Mouse (Mus musculus) stomach, postnatal 0 days (tissue): ENCODE measurements around the gene Midn. TPM values are rescaled to one million over a fixed set of nuclear protein-coding genes. Genes with fewer than 3 reads are reported as not detected.

Source experiments
- ATAC-seq: fragments of 200-750 bp; cut with Nextera tagmentation; 2 replicates; pipeline ENCODE4 v1.8.0; 2017; ENCODE audit not compliant: low FRiP score, low TSS enrichment
- DNase-seq: peaks from one replicate; pipeline ENCODE4 v3.0.0-alpha.2; 2016; ENCODE audit warnings: low spot score
- H3K27ac ChIP-seq: fragments of 300-500 bp; sonication (generic); replicated peaks from 2 replicates; pipeline ENCODE4 v1.5.1; 2014; ENCODE audit warnings: mild to moderate bottlenecking, control low read depth
- H3K27me3 ChIP-seq: fragments of 300-500 bp; sonication (generic); 2 replicates; pipeline ENCODE4 v1.6.1; 2014; ENCODE audit warnings: low read length; ENCODE audit not compliant: control insufficient read depth, insufficient read depth
- H3K36me3 ChIP-seq: fragments of 300-500 bp; sonication (generic); 2 replicates; pipeline ENCODE4 v1.6.1; 2014; ENCODE audit warnings: low read length, mixed read lengths; ENCODE audit not compliant: control insufficient read depth, insufficient read depth
- H3K4me1 ChIP-seq: fragments of 300-500 bp; sonication (generic); replicated peaks from 2 replicates; pipeline ENCODE4 v1.6.1; 2014; ENCODE audit warnings: antibody characterized with exemption; ENCODE audit not compliant: control insufficient read depth, insufficient read depth
- H3K4me2 ChIP-seq: fragments of 300-500 bp; sonication (generic); replicated peaks from 2 replicates; pipeline ENCODE4 v1.6.1; 2014; ENCODE audit warnings: low read depth, mild to moderate bottlenecking, control low read depth, moderate library complexity
- H3K4me3 ChIP-seq: fragments of 300-500 bp; sonication (generic); 2 replicates; pipeline ENCODE4 v1.5.1; 2014; ENCODE audit warnings: low read depth, low read length, control low read depth
- H3K9ac ChIP-seq: fragments of 300-500 bp; sonication (generic); 2 replicates; pipeline ENCODE4 v1.6.1; 2014; ENCODE audit warnings: mild to moderate bottlenecking, low read length, control low read depth, mixed read lengths
- H3K9me3 ChIP-seq: fragments of 300-500 bp; sonication (generic); 2 replicates; pipeline ENCODE4 v1.6.1; 2016; ENCODE audit warnings: low read length; ENCODE audit not compliant: control insufficient read depth
- CTCF ChIP-seq: IDR thresholded peaks from 2 replicates; pipeline ENCODE4 v1.5.1; 2016; ENCODE audit warnings: antibody characterized with exemption, low read depth, mild to moderate bottlenecking, moderate library complexity
- EP300 ChIP-seq: optimal IDR thresholded peaks from 2 replicates; pipeline ENCODE3; 2016; ENCODE audit warnings: antibody characterized with exemption
- WGBS: fragments of 180-500 bp; shearing (Covaris S2); extraction: QIAGEN DNeasy Blood & Tissue Kit; methylation state at CpG from one replicate; pipeline ENCODE4 v1.1.7; 2014; 5-methylcytosine and 5-hydroxymethylcytosine counted together
- polyA plus RNA-seq: library from polyadenylated mRNA; unstranded; fragments of >200 nt; fragmentation: Nextera tagmentation; extraction: Ambion mirVana; gene quantifications from 2 replicates; pipeline ENCODE4 v1.2.1, GENCODE M21; 2015

Midn gene
- polyA plus RNA-seq, 1 experiment from 2014 or later: 9.6 TPM

GRCm38 (mm10) chr10:80147146-80147718, 840 bp upstream of the Midn start:
- Histone ChIP-seq H3K9ac (peak overlapping the region; percentile 41; the same call in 1 of the 2 replicates), H3K4me1 (peaks cover 12% of the 10 kb centered on the region; the same call in 1 of the 2 replicates)

DNA sequence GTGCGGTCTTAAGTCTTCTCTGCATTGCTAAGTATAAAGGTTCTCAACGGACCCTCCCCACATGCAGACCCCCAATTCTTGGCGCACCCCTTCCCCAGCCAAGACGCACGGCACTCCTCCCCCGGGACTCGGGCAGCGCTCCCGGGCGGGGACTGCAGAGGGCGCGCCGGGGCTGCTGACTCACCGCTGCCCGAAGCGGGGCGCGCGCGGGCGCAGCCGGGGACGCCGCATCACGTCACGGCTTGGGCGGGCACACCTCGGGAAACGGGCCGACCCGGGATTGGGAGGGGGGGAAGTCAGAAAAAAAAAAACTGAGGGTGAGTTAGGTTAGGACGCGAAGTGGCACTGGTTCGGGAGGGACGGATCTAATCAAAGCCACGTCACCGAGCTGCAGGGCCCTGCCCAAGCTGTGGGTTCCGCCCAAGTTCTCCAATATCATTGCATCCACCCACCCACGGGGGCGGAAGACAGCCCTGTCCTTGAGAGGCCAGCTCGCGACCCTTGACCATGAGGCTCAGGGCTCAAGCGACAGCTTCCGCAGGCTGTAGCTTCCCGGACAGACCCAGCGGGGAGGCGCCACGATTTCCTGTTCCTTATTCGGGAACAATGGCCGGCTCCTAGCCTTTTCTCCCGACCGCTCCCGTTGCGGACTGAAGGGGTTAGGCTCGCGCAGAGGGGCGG, 678 bp downstream of the Midn start:
- TF ChIP-seq CTCF: peak; percentile 68
- peak; percentile 14 for TF ChIP-seq EP300
- H3K36me3 ChIP-seq: peaks cover 12% of the 10 kb centered on the region
- H3K4me1 ChIP-seq: peaks cover 22% of the 10 kb centered on the region
- H3K27ac ChIP-seq: peak overlapping the region; percentile 99
- H3K4me2 ChIP-seq: peak overlapping the region; percentile 64
- H3K9ac ChIP-seq: peak overlapping the region; percentile 83
- H3K9me3 ChIP-seq: no peaks in the 10 kb centered on the region
- peak overlapping the region; percentile 93 for H3K4me3 ChIP-seq
- peak; percentile 97 for DNase-seq
- ATAC-seq: peak; percentile 63
- H3K27me3 ChIP-seq: no peaks in the 10 kb centered on the region
- under 1% methylated on average over 50 of the region's 57 CpGs for WGBS

More at GRCm38 (mm10) chr10:80147146-80147718, 840 bp upstream of the Midn start:
- Histone ChIP-seq H3K9me3 (no peaks in the 10 kb centered on the region), H3K36me3 (peaks cover 10% of the 10 kb centered on the region; the same call in 1 of the 2 replicates), H3K4me2 (peak overlapping the region; percentile 64), H3K27ac (peak overlapping the region; percentile 99), H3K4me3 (peak overlapping the region; percentile 93; the same call in 1 of the 2 replicates), H3K27me3 (no peaks in the 10 kb centered on the region)
- ATAC-seq: no peak
- WGBS: 51% methylated on average over 5 of the region's 5 CpGs
- DNase-seq: no peak
- TF ChIP-seq CTCF (no peak), EP300 (no peak)

- no peaks in the 10 kb centered on the region for H3K27me3 ChIP-seq
- peak overlapping the region; percentile 93 for H3K4me3 ChIP-seq
- H3K4me2 ChIP-seq: peak overlapping the region; percentile 92
- peaks cover 16% of the 10 kb centered on the region for H3K36me3 ChIP-seq
- H3K4me1 ChIP-seq: peaks cover 22% of the 10 kb centered on the region
- no peak for TF ChIP-seq EP300
- TF ChIP-seq CTCF: no peak
- WGBS: under 1% methylated on average over 70 of the region's 88 CpGs
- DNase-seq: peak; percentile 98
- peak; percentile 78 for ATAC-seq
- peak overlapping the region; percentile 93 for H3K9ac ChIP-seq
- H3K9me3 ChIP-seq: no peaks in the 10 kb centered on the region
- peak overlapping the region; percentile 99 for H3K27ac ChIP-seq
These were observed 1.5 kb downstream of the Midn start for GRCm38 (mm10) chr10:80149291-80150225.

GRCm38 (mm10) chr10:80150226-80151210, 2.4 kb downstream of the Midn start:
- H3K27me3 ChIP-seq: no peaks in the 10 kb centered on the region
- peaks cover 22% of the 10 kb centered on the region for H3K36me3 ChIP-seq
- no peaks in the 10 kb centered on the region for H3K9me3 ChIP-seq
- peak overlapping the region; percentile 92 for H3K4me2 ChIP-seq
- H3K4me3 ChIP-seq: peak overlapping the region; percentile 93
- 1% methylated on average over 46 of the region's 71 CpGs for WGBS
- ATAC-seq (no peak), DNase-seq (peak; percentile 79)
- H3K27ac ChIP-seq: peak overlapping the region; percentile 99
- H3K9ac ChIP-seq: peak overlapping the region; percentile 93
- TF ChIP-seq CTCF (no peak), EP300 (no peak)
- peaks cover 24% of the 10 kb centered on the region for H3K4me1 ChIP-seq
